Mouse (Mus musculus): ENCODE measurements at regions not wholly inside any gene's neighbourhood (a gene's known extent, or its start where the extent isn't known, plus 50 kb on each side); places are given as distances from the start of the nearest gene placed in this dataset.

- TF ChIP-seq CTCF (IDR thresholded peaks at IDR 0.05; ENCODE audit: low read depth, low read length) (no peak), GATA1 (IDR thresholded peaks at IDR 0.05; ENCODE audit: borderline replicate concordance, low read length) (no peak), TAL1 (conservative IDR thresholded peaks at IDR 0.05; ENCODE audit: low read depth, low read length) (no peak), GATA2 (IDR thresholded peaks at IDR 0.05; ENCODE audit: borderline replicate concordance, low read depth, low read length) (no peak), POLR2AphosphoS5 (IDR thresholded peaks at IDR 0.05; ENCODE audit: insufficient replicate concordance, low read depth, low read length) (no peak)
Measured at GRCm38 (mm10) chr8:91907178-91907577, 105.3 kb upstream of the Irx3 start.
